17 mouse cellular contexts compared by ENCODE assay signal in the genomic region with DNA sequence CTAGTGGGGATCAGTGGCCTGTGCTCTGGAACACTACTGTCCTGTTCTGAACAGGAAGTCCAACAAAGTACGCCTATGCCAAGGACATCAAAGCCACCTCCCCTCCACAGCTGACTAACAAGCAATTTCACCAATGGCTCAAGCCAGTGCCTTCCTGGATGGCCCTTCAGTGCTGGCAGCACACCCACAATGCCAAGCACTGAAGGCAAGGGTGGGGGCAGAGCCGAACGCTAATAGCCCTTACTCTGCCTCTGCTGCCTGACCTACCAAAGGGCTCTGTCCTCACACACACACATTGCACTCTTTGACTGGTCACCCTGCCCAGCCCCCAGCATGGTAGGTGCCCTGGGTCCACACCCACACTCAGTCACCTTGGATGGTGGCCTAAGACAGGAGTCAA. TPM values are rescaled to one million over a fixed set of nuclear protein-coding genes. Genes with fewer than 3 reads are reported as not detected.
DNase-seq lines count a peak whose midpoint lies in the region; TF ChIP-seq lines count a peak whose summit lies in the region.
"Had no signal": no experiment of that assay in that cellular context is flagged by ENCODE, and none has a peak within 500 bp of the region (broad histone marks: within the 10 kb centered on the region; RNA-seq: fewer than 3 reads in every experiment).

No protein-coding gene starts in this region.

- no peak for TF ChIP-seq POLR2A in liver, adult 2 months (IDR thresholded peaks at IDR 0.05; ENCODE audit: extremely low read depth, insufficient read depth, low read length)

- 30% methylated on average over 3 of the region's 3 CpGs for WGBS in liver, adult 2 months

- no peak overlapping the region for H3K4me3 ChIP-seq in liver, adult 2 months (ENCODE audit: insufficient read depth, low read depth, low read length)
- H3K4me3 ChIP-seq: embryonic facial prominence, embryonic 13.5 days; forebrain, embryonic 12.5 days; hindbrain, embryonic 15.5 days had no signal

- no peak overlapping the region for H3K9ac ChIP-seq in liver, adult 2 months (ENCODE audit: low read depth, low read length)
- H3K9ac ChIP-seq: embryonic facial prominence, embryonic 13.5 days; forebrain, embryonic 12.5 days; hindbrain, embryonic 15.5 days had no signal

- peak overlapping the region; percentile 75 for H3K27ac ChIP-seq in liver, adult 2 months (replicated peaks; ENCODE audit: insufficient read depth, low read depth, low read length)
- H3K27ac ChIP-seq: embryonic facial prominence, embryonic 13.5 days; forebrain, embryonic 12.5 days; hindbrain, embryonic 15.5 days had no signal

- H3K4me1 ChIP-seq in liver, adult 2 months (ENCODE audit: control insufficient read depth, insufficient read depth, low read length) = peaks cover 62% of the 10 kb centered on the region
- H3K4me1 ChIP-seq: embryonic facial prominence, embryonic 13.5 days; forebrain, embryonic 12.5 days; hindbrain, embryonic 15.5 days had no signal

- DNase-seq in adrenal gland, postnatal 14 days = peak; percentile 50
- no peak for DNase-seq in adrenal gland, adult 8-10 months
- DNase-seq in liver, adult 2 months (ENCODE audit: extremely low read depth, low read depth, low spot score) = peak; percentile 95
- no peak for DNase-seq in liver
- peak; percentile 67 for DNase-seq in lung, postnatal 14 days
- no peak for DNase-seq in thymus, postnatal 14 days
- DNase-seq in layer of hippocampus, adult 18-20 months (ENCODE audit: low spot score in 2 of 2) = no peak
- DNase-seq: adrenal gland, postnatal 10 days; B cell, adult 2 months; cerebellum, adult 18-20 months; cerebellum, adult 9-11 months; cerebellum, postnatal 36 days; gastrocnemius, postnatal 14 days; heart, postnatal 14 days had no signal

- H3K27me3 ChIP-seq in liver, adult 2 months (ENCODE audit: control insufficient read depth, insufficient read depth, low read length) = no peaks in the 10 kb centered on the region
- H3K27me3 ChIP-seq: embryonic facial prominence, embryonic 13.5 days; forebrain, embryonic 12.5 days; hindbrain, embryonic 15.5 days had no signal

- no peak for TF ChIP-seq CTCF in liver, adult 2 months (IDR thresholded peaks at IDR 0.05; ENCODE audit: low read depth, low read length)

- H3K36me3 ChIP-seq in liver, adult 2 months (ENCODE audit: control insufficient read depth, insufficient read depth, low read length) = peaks cover 5% of the 10 kb centered on the region; the same call in 1 of the 2 replicates

- no peaks in the 10 kb centered on the region; the same call in 1 of the 2 replicates for H3K79me2 ChIP-seq in liver, adult 2 months (ENCODE audit: control insufficient read depth, insufficient read depth, low read length)

RNA-seq across cellular contexts. Expression of gene Dpp9, which starts 9.9 kb away (rescaled TPM):
- 31.5 and 33.4 TPM in 2 replicates for total RNA-seq in adrenal gland, postnatal 14 days (2021)
- total RNA-seq in adrenal gland, adult 8-10 months (2022) = 10 to 100 TPM; 35.6 to 41.4 (median 39.6) TPM
- total RNA-seq in liver, adult 2 months (2014; rRNA removed) = 10.7 and 20.1 TPM in 2 replicates
- polyA plus RNA-seq in liver, adult 2 months (2012; rRNA removed) = 55.4 and 60.3 TPM in 2 replicates
- 10 to 100 TPM; 61.7 to 63.8 TPM for total RNA-seq in layer of hippocampus, adult 18-20 months (2021)

RNA-seq across cellular contexts. Expression of gene Mydgf, which starts 25.1 kb away (rescaled TPM):
- total RNA-seq in adrenal gland, postnatal 14 days (2021) = 61.6 and 63.5 TPM in 2 replicates
- 10 to 100 TPM; 49.4 to 62.3 (median 54.2) TPM for total RNA-seq in adrenal gland, adult 8-10 months (2022)
- total RNA-seq in liver, adult 2 months (2014; rRNA removed) = 89.4 and 91.1 TPM in 2 replicates
- 81.1 and 86.0 TPM in 2 replicates for polyA plus RNA-seq in liver, adult 2 months (2012; rRNA removed)
- total RNA-seq in layer of hippocampus, adult 18-20 months (2021) = 10 to 100 TPM; 41.7 to 44.3 TPM

RNA-seq across cellular contexts. Expression of gene Tnfaip8l1, which starts 46.5 kb away (rescaled TPM):
- 8.2 and 8.6 TPM in 2 replicates for total RNA-seq in adrenal gland, postnatal 14 days (2021)
- total RNA-seq in adrenal gland, adult 8-10 months (2022) = 1 to 10 TPM; 2.2 to 4.2 (median 3.8) TPM
- 16.2 and 20.9 TPM in 2 replicates for total RNA-seq in liver, adult 2 months (2014; rRNA removed)
- 21.8 and 25.5 TPM in 2 replicates for polyA plus RNA-seq in liver, adult 2 months (2012; rRNA removed)
- 1 to 10 TPM; 4.6 to 6.1 TPM for total RNA-seq in layer of hippocampus, adult 18-20 months (2021)

RNA-seq across cellular contexts. Expression of gene Fem1a, which starts 47.8 kb away (rescaled TPM):
- total RNA-seq in adrenal gland, postnatal 14 days (2021) = 27.1 and 29.5 TPM in 2 replicates
- total RNA-seq in adrenal gland, adult 8-10 months (2022) = 10 to 100 TPM; 30.4 to 32.5 (median 31.2) TPM
- total RNA-seq in liver, adult 2 months (2014; rRNA removed) = 11.5 and 12.1 TPM in 2 replicates
- polyA plus RNA-seq in liver, adult 2 months (2012; rRNA removed) = 16.6 and 18.9 TPM in 2 replicates
- total RNA-seq in layer of hippocampus, adult 18-20 months (2021) = 10 to 100 TPM; 35.3 TPM

Comparison
In these comparisons a context has a peak if more than half of its experiments do, and no peak if none do; other contexts are left out.
1. DNase-seq: peak in adrenal gland, postnatal 14 days (single experiment), liver, adult 2 months (single experiment) and lung, postnatal 14 days (single experiment); none in adrenal gland, adult 8-10 months (single experiment), liver (single experiment), thymus, postnatal 14 days (single experiment) and layer of hippocampus, adult 18-20 months (0 of 2).